Mouse (Mus musculus): ENCODE data around the gene Eif3k.
A peak's percentile ranks its signal among the peaks of the same experiment; 100 is the strongest.

DNA sequence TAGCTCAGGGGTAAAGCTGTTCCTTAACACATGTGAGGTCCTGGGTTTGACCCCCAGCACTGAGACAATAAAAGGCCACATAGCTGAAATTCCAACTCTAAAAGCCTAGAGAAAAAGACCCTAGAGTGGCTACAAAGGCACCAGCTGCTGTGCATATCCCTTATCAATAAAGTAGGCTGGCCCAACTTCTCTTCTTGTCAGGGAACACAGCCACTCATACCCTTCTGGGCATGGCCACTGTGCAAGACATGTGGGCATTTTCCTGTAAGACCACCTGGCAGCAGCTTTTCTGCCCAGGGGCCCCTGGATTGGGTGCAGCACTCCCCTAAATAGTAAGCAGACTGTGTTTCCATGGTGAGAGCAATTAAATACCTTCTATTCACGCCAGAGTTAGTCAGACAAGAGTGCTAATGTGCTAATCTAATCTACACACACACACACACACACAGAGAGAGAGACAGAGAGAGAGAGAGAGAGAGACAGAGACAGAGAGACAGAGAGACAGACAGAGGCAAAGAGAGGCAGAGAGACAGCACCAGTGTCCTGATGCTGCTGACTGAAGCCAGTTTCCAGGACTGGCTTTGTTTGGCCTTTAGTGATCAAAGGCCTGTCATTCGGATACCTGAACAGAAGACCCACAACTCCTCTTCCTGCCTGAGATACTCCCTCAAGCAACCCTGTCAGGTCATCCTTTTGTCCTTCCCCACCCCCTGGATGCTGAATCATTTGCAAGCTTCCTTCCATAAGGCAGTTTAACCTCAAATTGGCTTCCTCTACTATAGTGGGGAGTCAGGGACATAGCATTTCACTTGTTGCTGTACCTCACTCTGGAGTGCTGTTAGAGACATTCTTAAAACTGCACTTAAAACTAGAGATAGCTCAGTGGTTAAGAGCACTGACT lies 27.9 kb downstream of the Eif3k start:
- TF ChIP-seq ZC3H11A (IDR thresholded peaks at IDR 0.05; ENCODE audit: borderline replicate concordance, low read depth, low read length): no peak
- TF ChIP-seq HCFC1 (IDR thresholded peaks at IDR 0.05; ENCODE audit: borderline replicate concordance, insufficient read depth, low read length): 0 out of 2 replicates have a peak, but pooled peaks have one; percentile 45

Measured in ES-E14 (cell line).